Mouse (Mus musculus): ENCODE measurements around the gene Cst12.
"Not testable (repeated sequence)": the region's sequence is repeated elsewhere in the genome, so short reads cannot be mapped to it uniquely, and the experiment has no call there.

Cst12 gene

GRCm38 (mm10) chr2:148789142-148789541, at the start of gene Cst12:
Gene Cst12, plus strand, starts transcription at chr2:148789361.
- DNase-seq (ENCODE audit: low spot score) = no peak

- no peak for DNase-seq (ENCODE audit: low spot score)
Observed at GRCm38 (mm10) chr2:148743001-148743400, 46.2 kb upstream of the Cst12 start.

- no peak for DNase-seq (ENCODE audit: low spot score)
Observed at GRCm38 (mm10) chr2:148743846-148744407, 45.2 kb upstream of the Cst12 start.

- DNase-seq (ENCODE audit: low spot score) = no peak
Observed at GRCm38 (mm10) chr2:148750058-148750457, 39.1 kb upstream of the Cst12 start, which contains the start of gene Cstl1. Gene Cstl1, plus strand, starts transcription at chr2:148750358.

GRCm38 (mm10) chr2:148751893-148752813, 37.0 kb upstream of the Cst12 start:
- peak; percentile 39 for DNase-seq (ENCODE audit: low spot score)

DNA sequence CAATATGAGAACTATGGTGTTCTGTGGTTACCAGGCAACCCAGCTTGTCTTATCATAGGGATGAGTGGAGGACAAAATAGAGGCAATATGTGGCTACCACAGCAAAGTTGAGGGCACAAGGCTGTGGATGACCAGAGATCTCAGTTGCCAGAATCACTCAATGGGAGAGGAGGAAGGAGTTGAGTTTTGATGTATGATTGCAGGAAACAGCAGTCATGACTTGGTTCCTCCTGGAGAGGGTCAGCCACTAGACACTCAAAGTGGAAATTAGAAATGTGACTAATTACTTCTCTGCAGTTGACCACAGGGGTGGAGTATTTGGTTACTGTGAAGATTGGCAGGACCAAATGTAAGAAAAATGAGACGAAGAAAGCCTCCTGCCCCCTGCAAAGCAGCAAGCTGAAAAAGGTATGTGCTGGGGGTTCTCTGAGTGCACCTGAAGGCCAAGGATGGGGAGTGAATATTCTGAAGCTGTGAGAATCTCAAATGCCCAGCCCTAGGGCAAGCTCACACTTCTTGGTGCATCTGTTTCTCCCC, 34.8 kb upstream of the Cst12 start:
- DNase-seq (ENCODE audit: low spot score) = no peak

DNA sequence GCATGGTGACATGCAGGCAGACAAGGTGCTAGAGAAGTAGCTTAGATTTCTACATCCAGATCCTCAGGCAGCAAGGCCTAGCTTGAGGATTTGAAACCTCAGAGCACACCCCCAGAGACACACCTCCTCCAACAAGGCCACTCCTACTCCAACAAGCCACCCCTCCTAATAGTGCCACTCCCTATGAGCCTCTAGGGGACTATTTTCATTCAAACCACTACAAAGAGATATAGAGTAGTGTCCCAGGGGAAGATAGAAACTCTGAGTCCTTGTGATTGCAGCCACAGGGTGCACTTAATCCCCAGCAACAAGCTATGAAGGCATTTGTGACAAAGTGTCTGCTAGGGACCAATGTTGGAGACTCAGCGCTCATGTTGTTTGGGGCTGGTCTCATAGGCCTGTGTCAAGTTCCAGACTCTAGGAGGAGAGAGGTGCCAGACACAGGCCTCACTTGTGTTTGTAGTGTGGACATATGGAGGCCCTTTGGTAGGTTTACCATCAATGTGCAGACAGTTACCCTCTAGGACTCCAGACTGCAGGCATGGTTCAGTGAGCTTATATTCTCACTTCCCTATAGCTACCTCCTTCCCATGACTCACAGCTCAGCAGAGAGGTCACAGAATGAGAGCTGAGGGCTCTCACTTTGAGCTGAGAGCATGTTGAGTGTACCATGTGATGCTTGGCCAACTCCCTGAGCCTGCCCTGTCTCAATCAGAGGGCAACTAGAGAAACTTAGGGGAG, 25.3 kb upstream of the Cst12 start:
- no peak for DNase-seq (ENCODE audit: low spot score)

- not testable (repeated sequence) for DNase-seq (ENCODE audit: low spot score)
Observed at GRCm38 (mm10) chr2:148771397-148771796, 17.8 kb upstream of the Cst12 start, which contains the start of gene Cst11. Gene Cst11, minus strand, starts transcription at chr2:148771497.

- DNase-seq (ENCODE audit: low spot score) = no peak
Observed at GRCm38 (mm10) chr2:148781709-148782108, 7.5 kb upstream of the Cst12 start, which contains the start of gene 8030411F24Rik. Gene 8030411F24Rik, plus strand, starts transcription at chr2:148782009.

DNA sequence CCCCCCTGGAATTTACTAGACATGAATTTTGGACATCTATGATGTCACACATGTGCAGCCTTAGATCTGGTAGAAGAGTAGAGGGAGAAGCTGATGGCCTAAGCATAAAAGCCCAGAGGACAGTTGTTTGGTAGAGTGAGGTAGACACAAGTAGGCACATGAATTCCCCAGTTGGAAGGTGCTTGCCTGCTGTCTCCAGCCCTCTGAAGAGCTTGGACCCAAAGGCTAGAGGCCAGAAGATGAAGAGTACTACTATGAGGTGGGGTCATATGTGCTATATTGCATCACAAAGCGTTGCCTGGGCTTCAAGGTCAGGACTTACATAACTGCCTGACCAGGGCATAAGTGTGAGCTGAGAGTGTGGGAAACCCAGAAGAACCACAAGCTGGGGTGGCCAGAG, 9.3 kb downstream of the Cst12 start, which contains the start of gene Cst8:
Cst8 (plus strand) TSS at position 301 of the 400 bp plus-strand sequence.
- DNase-seq (ENCODE audit: low spot score) = no peak

DNA sequence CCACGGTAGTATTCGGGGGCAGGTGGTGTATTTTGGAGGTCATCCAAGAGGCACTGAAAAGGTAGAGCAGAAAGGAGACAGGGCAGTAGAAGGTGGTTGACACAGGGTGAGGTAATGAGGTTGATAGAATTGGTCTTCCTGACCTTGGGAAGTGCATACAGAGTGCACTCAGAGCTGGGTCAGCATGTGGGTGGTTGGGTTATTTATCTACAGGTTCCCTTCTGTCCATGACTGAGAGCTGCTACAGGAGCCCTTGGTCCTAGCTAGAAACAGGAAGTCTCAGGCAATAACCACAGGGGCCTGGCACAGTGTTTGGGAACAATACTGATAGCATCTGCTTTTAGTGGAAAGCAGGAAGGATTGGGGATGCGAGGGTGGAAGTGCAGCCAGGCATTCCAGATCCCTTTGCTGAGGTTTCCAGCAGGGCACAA, 12.3 kb downstream of the Cst12 start:
- DNase-seq (ENCODE audit: low spot score) = no peak

- DNase-seq (ENCODE audit: low spot score) = no peak
Observed at GRCm38 (mm10) chr2:148806696-148807095, 17.5 kb downstream of the Cst12 start.

GRCm38 (mm10) chr2:148819909-148820308, 30.7 kb downstream of the Cst12 start, which contains the start of gene Cst13:
Gene Cst13, plus strand, starts transcription at chr2:148820081.
- no peak for DNase-seq (ENCODE audit: low spot score)

GRCm38 (mm10) chr2:148825986-148826385, 36.8 kb downstream of the Cst12 start:
- no peak for DNase-seq (ENCODE audit: low spot score)

- DNase-seq (ENCODE audit: low spot score) = no peak
Observed at GRCm38 (mm10) chr2:148834912-148835311, 45.8 kb downstream of the Cst12 start, which contains the start of gene Cst9. Gene Cst9, plus strand, starts transcription at chr2:148835147.

- no peak for DNase-seq (ENCODE audit: low spot score)
Observed at GRCm38 (mm10) chr2:148838075-148838777, 49.1 kb downstream of the Cst12 start.

DNA sequence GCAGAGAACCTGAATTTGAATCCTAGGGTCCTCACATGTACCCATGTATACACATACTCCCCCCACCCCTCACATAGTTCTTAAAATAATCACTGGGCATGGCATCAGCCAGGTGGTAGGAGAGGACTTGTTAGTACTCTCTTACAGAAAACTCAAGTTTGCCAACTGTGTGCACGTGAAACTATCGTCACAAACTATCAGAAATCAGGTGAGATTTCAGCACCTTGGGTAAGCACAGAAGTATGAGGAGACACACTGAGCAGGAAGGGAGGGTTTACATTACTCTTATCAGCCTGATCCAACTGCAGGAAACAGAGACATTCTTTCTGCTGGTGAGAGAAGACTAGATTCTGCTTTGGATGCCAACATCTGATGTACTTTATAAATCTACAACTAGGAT, 50.1 kb downstream of the Cst12 start:
- DNase-seq (ENCODE audit: low spot score) = no peak
